Mouse (Mus musculus) CD4-positive helper T cell, adult 2 months (primary cell): ENCODE results near the gene Dync2h1.
"Not testable (repeated sequence)": the region's sequence is repeated elsewhere in the genome, so short reads cannot be mapped to it uniquely, and the experiment has no call there.

Source experiments
- DNase-seq: peaks from one replicate; pipeline ENCODE4 v3.0.0-alpha.2; 2012; ENCODE audit warnings: low read depth, missing footprints, low spot score

Dync2h1 gene

GRCm38 (mm10) chr9:7184172-7184896 lies at the start of gene Dync2h1, which contains the start of gene Dcun1d5:
TSS of gene Dync2h1 (minus strand) at chr9:7184446.
TSS of gene Dcun1d5 (plus strand) at chr9:7184520.
- peak; percentile 95 for DNase-seq

DNA sequence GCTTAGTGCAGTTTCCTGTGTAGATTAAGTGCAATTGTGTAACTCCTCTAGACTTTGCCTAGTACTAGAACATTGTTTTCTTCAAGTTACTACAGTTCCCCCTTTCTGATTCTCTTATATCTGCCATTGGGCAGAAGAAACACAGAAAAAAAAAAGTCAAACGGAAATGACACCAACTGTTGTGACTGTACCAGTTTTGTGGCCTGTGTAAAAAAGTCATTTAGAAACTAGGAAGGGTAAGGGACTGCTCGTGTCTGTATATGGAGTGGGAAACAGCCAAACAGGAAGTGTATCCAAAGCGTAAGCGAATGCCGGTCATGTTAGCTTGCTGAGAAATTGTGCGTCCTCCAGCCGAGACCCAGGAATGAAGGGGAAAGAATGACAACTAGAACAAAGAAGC lies 37.2 kb upstream of the Dync2h1 start:
- peak; percentile 64 for DNase-seq

GRCm38 (mm10) chr9:7221024-7221423 lies 36.8 kb upstream of the Dync2h1 start:
- peak; percentile 21 for DNase-seq

GRCm38 (mm10) chr9:7216240-7216639 lies 32.0 kb upstream of the Dync2h1 start:
- DNase-seq = peak; percentile 48

GRCm38 (mm10) chr9:7190694-7191093 lies 6.4 kb upstream of the Dync2h1 start:
- DNase-seq = not testable (repeated sequence)

DNA sequence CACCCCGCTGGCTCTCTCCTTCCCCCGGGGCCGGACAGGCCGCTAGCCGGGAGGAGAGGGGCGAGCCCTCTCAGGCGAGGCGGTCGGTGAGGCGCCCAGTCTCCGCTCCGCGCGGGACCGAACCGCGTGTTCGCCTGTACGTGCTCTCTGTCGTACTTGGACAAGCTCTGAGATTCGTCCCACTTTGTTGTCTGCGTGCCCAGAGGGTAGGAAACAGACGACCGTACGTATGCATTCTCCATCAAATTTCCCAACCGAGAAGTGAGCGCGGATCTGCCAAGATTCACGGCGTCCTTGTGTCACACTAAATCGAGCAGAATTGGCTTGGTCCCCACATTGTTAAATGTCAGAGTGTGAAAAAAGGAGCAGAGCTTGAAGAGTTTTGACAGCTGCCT lies 648 bp upstream of the Dync2h1 start:
- DNase-seq = no peak

DNA sequence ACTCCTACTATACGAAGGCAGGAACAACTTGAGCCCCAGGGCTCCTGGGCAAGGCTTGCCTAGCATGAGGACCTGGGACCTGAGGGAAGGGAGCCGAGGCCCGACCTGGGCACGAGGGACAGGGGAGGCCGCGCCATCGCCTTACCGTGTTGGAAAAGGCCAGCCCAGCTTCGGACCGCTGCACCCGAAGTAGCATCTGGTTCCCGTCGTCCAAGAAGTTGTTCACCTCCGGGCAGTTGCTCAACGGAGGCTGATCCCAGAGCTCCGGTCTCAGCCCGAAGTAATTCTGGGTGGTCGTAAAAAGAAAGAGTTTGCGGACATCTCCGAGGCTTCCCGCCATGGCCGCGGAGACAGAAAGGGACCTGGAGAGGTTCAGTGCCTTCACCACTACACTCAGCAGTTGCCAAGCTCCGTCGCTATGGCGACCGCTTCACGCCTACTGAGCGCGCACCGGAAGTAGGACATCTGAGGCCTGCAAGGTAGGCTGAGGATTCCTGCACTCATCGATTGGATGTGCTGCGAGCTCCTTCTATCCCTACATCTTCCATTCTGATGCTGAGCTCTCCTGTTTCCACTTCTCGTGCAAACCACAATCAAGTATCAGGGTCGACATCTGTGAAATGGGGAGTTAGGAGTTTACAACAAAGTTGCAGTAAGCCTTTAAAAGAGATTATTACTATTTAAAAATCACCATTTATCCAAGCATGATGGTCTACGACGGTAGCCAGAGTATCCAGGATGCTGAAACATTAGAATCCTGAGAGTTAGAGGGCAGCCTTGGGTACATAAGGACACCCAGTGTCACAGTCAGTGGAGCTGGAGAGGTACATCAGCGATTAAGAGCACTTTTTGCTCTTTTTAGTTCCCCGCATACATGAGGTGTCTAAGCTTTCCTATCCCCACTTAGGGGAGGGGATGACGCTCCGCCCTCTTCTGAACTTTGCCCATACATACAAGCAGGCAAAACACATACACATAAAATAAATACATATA lies 7.3 kb downstream of the Dync2h1 start:
- DNase-seq = peak; percentile 91

- no peak for DNase-seq
These were observed 10.5 kb downstream of the Dync2h1 start for GRCm38 (mm10) chr9:7173756-7174155.

DNA sequence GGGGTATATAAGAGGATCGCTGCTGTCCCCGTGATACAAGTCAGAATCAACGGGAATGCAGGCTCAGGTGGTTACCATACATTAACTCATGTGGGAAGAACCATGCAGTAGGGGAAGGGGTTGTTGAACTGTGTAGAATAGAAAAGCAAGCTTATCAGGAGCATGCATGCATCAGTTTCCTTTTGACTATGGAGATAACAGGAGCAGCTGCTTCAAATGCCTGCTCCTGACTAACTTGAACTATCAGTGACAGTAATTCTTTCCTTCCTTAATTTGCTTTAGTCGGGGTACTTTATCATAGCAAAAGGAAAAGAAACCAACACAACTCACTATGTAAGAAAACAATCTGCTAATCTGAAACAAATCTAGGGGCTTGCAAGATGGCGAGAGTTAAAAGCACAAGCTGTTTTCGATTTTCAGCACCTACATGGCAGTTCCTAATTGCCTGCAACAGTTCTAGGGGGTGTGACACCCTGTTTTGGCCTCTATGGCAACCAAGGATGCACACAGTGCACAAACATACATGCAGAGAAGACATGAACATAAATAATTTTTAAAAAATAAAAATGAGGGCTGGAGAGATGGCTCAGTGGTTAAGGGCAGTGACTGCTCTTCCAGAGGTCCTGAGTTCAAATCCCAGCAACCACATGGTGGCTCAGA lies 16.8 kb downstream of the Dync2h1 start:
- DNase-seq = no peak

- no peak for DNase-seq
These were observed 23.6 kb downstream of the Dync2h1 start for GRCm38 (mm10) chr9:7160688-7161087.

- no peak for DNase-seq
These were observed 24.5 kb downstream of the Dync2h1 start for GRCm38 (mm10) chr9:7159718-7160117.

DNA sequence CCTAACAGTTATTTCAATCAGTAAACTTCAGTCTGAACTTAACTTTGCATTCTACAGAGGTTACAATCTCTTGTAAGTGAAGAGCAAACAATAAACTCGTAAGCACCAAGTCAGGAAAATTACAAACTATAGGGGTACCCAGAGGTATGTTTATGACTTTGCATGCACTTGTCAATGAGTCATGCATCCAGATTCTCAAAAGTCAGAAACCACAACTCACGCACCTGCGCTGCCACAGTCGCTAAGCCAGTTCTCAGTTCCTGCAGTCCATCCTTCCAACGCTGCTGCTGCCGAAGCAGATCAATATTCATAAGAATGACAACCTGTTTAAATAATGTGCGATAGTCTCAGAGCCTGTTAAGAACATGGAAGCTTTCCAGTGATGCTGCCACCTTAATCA lies 25.6 kb downstream of the Dync2h1 start:
- DNase-seq = no peak

DNA sequence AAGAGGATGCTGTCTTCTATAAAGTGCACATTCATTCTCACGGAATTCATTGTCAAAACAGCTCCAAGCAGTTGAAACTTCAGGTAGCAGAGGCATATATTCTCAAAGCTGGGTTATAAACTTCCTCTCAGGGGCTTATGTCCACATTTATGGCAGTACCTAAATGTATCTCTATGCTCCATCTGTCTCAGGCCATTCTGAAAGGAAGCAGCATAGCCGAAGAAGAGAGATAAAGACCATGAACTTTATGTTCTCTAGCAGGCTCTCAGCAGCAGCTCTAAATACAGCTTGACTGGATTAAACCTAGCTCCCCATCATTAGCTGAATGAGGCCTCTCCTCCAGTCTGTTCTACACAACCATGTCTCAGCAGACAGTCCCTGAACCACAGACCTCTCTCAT lies 29.9 kb downstream of the Dync2h1 start:
- no peak for DNase-seq

DNA sequence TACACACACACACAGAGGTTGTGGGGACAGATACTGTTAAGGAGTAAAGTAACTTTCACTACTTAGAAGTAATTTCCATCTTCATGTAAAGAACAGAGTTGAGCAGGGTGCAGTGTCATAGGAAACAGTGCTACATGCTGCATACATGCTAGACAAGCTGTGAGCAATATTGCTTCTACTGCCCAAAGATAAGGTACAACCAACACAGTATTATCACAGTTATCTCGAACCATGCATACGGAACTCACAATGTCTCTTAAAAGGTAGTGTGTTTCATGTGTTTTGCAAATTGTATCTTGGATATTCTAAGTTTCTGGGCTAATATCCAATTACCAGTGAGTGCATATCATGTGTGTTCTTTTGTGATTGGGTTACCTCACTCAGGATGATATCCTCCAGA lies 61.4 kb downstream of the Dync2h1 start:
- DNase-seq = no peak

- DNase-seq = no peak
These were observed 74.1 kb downstream of the Dync2h1 start for GRCm38 (mm10) chr9:7110166-7110565.

DNA sequence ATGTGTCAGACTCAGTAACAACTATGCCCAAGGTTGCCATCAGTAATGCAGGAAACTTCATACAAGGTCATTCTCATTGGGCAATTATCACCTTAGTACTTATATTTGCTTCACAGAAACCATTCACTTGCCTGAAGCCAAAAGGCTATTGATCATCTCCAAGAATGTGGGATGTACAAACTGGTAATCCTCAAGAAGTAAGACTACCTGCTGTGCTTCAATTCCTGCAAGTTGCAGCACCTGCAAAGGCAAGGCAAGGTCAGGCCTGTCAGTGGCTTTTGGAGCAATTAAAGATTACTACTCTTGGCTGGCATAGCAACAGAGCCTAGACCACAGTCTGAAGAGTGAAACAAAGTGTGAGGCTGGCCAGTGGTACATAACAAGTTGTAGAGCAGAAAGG lies 82.9 kb downstream of the Dync2h1 start:
- no peak for DNase-seq

- DNase-seq = no peak
These were observed 109.6 kb downstream of the Dync2h1 start for GRCm38 (mm10) chr9:7074625-7075024.

GRCm38 (mm10) chr9:7070846-7071245 lies 113.4 kb downstream of the Dync2h1 start:
- DNase-seq = no peak

DNA sequence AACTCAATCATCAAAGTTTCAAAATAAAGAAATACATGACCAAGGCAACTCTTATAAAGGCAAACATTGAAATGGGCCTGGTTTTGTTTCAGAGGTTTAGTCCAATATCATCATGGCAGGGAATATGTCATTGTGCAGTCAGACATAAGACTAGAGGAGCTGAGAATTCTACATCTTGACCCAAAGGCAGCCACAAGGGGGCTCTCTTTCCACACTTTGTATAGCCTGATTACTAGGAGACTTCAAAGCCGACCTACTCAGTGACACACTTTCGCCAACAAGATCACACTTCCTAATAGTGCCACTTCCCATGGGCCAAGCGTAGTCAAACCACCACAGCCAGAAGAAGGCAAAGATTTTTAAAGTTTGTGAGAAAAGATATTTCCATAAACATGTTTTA lies 133.7 kb downstream of the Dync2h1 start:
- peak; percentile 13 for DNase-seq

GRCm38 (mm10) chr9:7042635-7043273 lies 141.5 kb downstream of the Dync2h1 start:
- DNase-seq = no peak

DNA sequence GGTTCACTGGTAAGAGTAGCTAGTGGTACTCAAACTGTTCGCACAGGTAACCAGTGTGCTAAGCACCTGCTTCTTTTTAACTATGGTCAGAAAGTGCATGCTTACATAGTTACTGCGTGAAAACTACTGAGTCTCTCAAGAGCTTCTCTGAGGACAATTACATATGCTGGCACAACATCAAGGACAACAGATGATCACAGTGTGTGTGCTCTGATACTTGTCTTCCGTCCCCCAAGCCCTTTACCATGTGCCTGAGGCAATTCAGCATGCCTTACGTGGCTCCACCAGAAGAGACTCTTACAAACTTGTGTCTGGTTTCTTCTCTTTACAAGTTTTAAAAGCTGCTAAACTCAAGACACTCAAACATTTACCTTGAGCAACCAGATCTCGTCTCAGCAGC lies 143.0 kb downstream of the Dync2h1 start:
- DNase-seq = no peak

GRCm38 (mm10) chr9:7032553-7032952 lies 151.7 kb downstream of the Dync2h1 start:
- no peak for DNase-seq
